Mouse (Mus musculus) heart, adult 2 months (tissue): ENCODE measurements around the gene Cdh16.

Experiments
- CTCF ChIP-seq: fragments of 200-600 bp; IDR thresholded peaks from 2 replicates; pipeline ENCODE4 v1.8.1; 2022; ENCODE audit warnings: antibody characterized with exemption, mild to moderate bottlenecking, moderate library complexity
- POLR2A ChIP-seq: fragments of 200-500 bp; IDR thresholded peaks from 2 replicates; pipeline ENCODE4 v1.6.1; 2011; ENCODE audit warnings: mild to moderate bottlenecking, low read depth, low read length, control low read depth; ENCODE audit not compliant: insufficient read depth

DNA sequence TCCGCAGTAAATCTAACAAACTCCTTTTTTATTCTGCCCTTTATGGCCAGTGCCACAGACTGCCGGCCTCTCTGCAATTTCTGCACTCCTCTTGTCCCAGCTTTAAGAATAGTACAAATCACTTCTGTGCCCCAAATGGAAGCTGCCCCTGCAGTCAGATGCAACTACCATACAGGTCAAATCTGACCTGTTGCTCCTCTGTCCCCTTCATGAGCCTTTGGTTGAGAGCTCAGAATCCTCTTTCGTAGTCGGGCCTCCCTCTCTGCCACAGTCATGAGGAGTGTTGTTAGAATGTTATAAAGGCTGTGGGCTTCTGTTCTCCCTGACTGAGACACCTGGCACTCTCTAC, 21.0 kb downstream of the Cdh16 start:
- TF ChIP-seq CTCF (no peak), POLR2A (no peak)
